Comparison of ENCODE assay signal across 27 mouse cellular contexts in genomic region chrX:57196319-57196718, GRCm38 (mm10). TPM values are rescaled to one million over a fixed set of nuclear protein-coding genes. Genes with fewer than 3 reads are reported as not detected.
DNase-seq lines count a peak whose midpoint lies in the region; ATAC-seq lines count a peak whose summit lies in the region.
"Had no signal": no experiment of that assay in that cellular context is flagged by ENCODE, and none has a peak within 500 bp of the region (broad histone marks: within the 10 kb centered on the region; RNA-seq: fewer than 3 reads in every experiment).

No protein-coding gene starts in this region.

- H3K27ac ChIP-seq in forebrain, embryonic 13.5 days: no peak overlapping the region
- H3K27ac ChIP-seq: embryonic facial prominence, embryonic 15.5 days; hindbrain, postnatal 0 days; limb, embryonic 15.5 days; neural tube, embryonic 13.5 days had no signal

- ATAC-seq in hematopoietic stem cell, adult 5-6 weeks (replicated peaks in 1 of 2; ENCODE audit: insufficient read depth in 1 of 2, low FRiP score in 2 of 2, low TSS enrichment in 1 of 2, low read depth in 1 of 2, poor library complexity in 2 of 2, severe bottlenecking in 2 of 2): peak; percentile 86 to 90
- peak; percentile 63; the same call in 1 of the 2 replicates for ATAC-seq in neutrophil, adult 5-6 weeks (ENCODE audit: extremely low read depth, insufficient number of reproducible peaks, low FRiP score, poor library complexity, severe bottlenecking)
- no peak for ATAC-seq in forebrain, embryonic 13.5 days
- ATAC-seq: hindbrain, postnatal 0 days; liver, postnatal 0 days; Patski had no signal

- no peak overlapping the region for H3K4me2 ChIP-seq in forebrain, embryonic 13.5 days
- H3K4me2 ChIP-seq: embryonic facial prominence, embryonic 15.5 days; heart, embryonic 12.5 days; limb, embryonic 15.5 days; neural tube, embryonic 13.5 days had no signal

- H3K9me3 ChIP-seq in forebrain, embryonic 13.5 days (replicated peaks): no peaks in the 10 kb centered on the region
- H3K9me3 ChIP-seq: embryonic facial prominence, embryonic 15.5 days; heart, embryonic 12.5 days; limb, embryonic 15.5 days; megakaryocyte, embryonic 14.5 days; neural tube, embryonic 13.5 days had no signal

- H3K9ac ChIP-seq in forebrain, embryonic 13.5 days: no peak overlapping the region
- H3K9ac ChIP-seq: embryonic facial prominence, embryonic 15.5 days; heart, embryonic 12.5 days; limb, embryonic 15.5 days; liver, postnatal 0 days; neural tube, embryonic 13.5 days had no signal

- WGBS in forebrain, embryonic 13.5 days: 81% methylated on average over 9 of the region's 9 CpGs

- H3K36me3 ChIP-seq in forebrain, embryonic 13.5 days (ENCODE audit: poor library complexity, severe bottlenecking): no peaks in the 10 kb centered on the region
- H3K36me3 ChIP-seq: embryonic facial prominence, embryonic 15.5 days; heart, embryonic 12.5 days; limb, embryonic 15.5 days; neural tube, embryonic 13.5 days had no signal

- no peaks in the 10 kb centered on the region for H3K27me3 ChIP-seq in forebrain, embryonic 13.5 days
- H3K27me3 ChIP-seq: embryonic facial prominence, embryonic 15.5 days; heart, embryonic 12.5 days; limb, embryonic 15.5 days; neural tube, embryonic 13.5 days had no signal

- H3K4me1 ChIP-seq in forebrain, embryonic 13.5 days: no peaks in the 10 kb centered on the region
- H3K4me1 ChIP-seq: embryonic facial prominence, embryonic 15.5 days; heart, embryonic 12.5 days; limb, embryonic 15.5 days; megakaryocyte, embryonic 14.5 days; neural tube, embryonic 13.5 days had no signal

- no peak overlapping the region for H3K4me3 ChIP-seq in forebrain, embryonic 13.5 days
- H3K4me3 ChIP-seq: embryonic facial prominence, embryonic 15.5 days; heart, embryonic 12.5 days; limb, embryonic 15.5 days; megakaryocyte, embryonic 14.5 days; neural tube, embryonic 13.5 days had no signal

- DNase-seq in B cell, adult 2 months: peak; percentile 14 to 24
- DNase-seq in CD4-positive, CD25-positive, alpha-beta regulatory T cell, adult 2 months (ENCODE audit: low read depth, low spot score): peak; percentile 74
- DNase-seq in layer of hippocampus, postnatal 25 days (ENCODE audit: extremely low spot score in 1 of 2, low spot score in 1 of 2): no peak
- DNase-seq in liver: no peak
- DNase-seq: adrenal gland, postnatal 36 days; cerebellum, adult 9-10 months; embryo, embryonic 11 days; kidney, adult 2 months; kidney, postnatal 14 days; layer of hippocampus, adult 9-11 months; liver, postnatal 0 days; right cerebral cortex, postnatal 25 days had no signal

RNA-seq across cellular contexts. Expression of gene Cd40lg, which starts 15.6 kb away (rescaled TPM):
- total RNA-seq in hematopoietic stem cell, adult 5-6 weeks (2017): not detected in 2 replicates
- total RNA-seq in neutrophil, adult 5-6 weeks (2017): 1.2 and 3.5 TPM in 2 replicates
- total RNA-seq in layer of hippocampus, postnatal 25 days (2021): not detected
- not detected in 2 replicates for polyA plus RNA-seq in forebrain, embryonic 13.5 days (2015; fragmentation: Nextera tagmentation; extraction: Ambion mirVana)
- total RNA-seq: adrenal gland, postnatal 36 days; gastrocnemius, postnatal 4 days; heart, postnatal 25 days; hindbrain, postnatal 0 days; left cerebral cortex, postnatal 25 days; midbrain, postnatal 0 days had no signal
- polyA plus RNA-seq: embryonic facial prominence, embryonic 15.5 days; forebrain, embryonic 11.5 days; heart, embryonic 12.5 days; hindbrain, postnatal 0 days; limb, embryonic 15.5 days; liver, postnatal 0 days; midbrain, postnatal 0 days; neural tube, embryonic 13.5 days; Patski had no signal

Comparison
In these comparisons a context has a peak if more than half of its experiments do, and no peak if none do; other contexts are left out.
1. DNase-seq: peak in B cell, adult 2 months (2 of 2) and CD4-positive, CD25-positive, alpha-beta regulatory T cell, adult 2 months (single experiment); none in layer of hippocampus, postnatal 25 days (0 of 2) and liver (single experiment).